Comparison of ENCODE assay signal across 27 mouse cellular contexts in the genomic region with DNA sequence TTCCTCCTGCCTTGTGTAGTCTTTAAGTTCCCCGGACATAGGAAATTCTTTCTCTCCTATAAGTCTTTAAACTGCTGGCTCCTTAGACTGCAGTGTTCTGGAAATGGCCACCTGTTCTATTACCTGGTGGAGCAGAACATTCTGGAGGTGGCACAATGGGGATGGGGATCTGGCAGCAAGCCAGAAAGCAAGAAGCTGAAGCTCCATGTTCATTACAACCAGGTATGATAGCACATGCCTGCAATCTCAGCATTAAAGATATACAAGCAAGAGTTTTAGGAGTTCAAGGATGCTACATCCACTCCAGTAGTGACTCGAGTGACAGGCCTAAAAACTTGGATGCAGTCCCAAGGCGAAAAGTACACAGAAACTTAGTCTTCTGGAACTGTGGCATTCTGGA. TPM values are rescaled to one million over a fixed set of nuclear protein-coding genes. Genes with fewer than 3 reads are reported as not detected.
A peak's percentile ranks its signal among the peaks of the same experiment; 100 is the strongest.
DNase-seq lines count a peak whose midpoint lies in the region; ATAC-seq lines count a peak whose summit lies in the region.
"Had no signal": no experiment of that assay in that cellular context is flagged by ENCODE, and none has a peak within 500 bp of the region (broad histone marks: within the 10 kb centered on the region; RNA-seq: fewer than 3 reads in every experiment).

No protein-coding gene starts in this region.

- H3K4me3 ChIP-seq in forebrain, embryonic 11.5 days (ENCODE audit: low read depth, low read length), result no peak overlapping the region
- H3K4me3 ChIP-seq in forebrain, embryonic 10.5 days, result no peak overlapping the region
- no peak overlapping the region for H3K4me3 ChIP-seq in heart, embryonic 10.5 days
- H3K4me3 ChIP-seq: embryonic facial prominence, embryonic 10.5 days; embryonic facial prominence, embryonic 12.5 days; forebrain, embryonic 13.5 days; forebrain, embryonic 15.5 days had no signal

- H3K9me3 ChIP-seq in forebrain, embryonic 11.5 days (ENCODE audit: control insufficient read depth, low read length), result no peaks in the 10 kb centered on the region
- H3K9me3 ChIP-seq in forebrain, embryonic 10.5 days, result no peaks in the 10 kb centered on the region
- H3K9me3 ChIP-seq in heart, embryonic 10.5 days, result no peaks in the 10 kb centered on the region
- H3K9me3 ChIP-seq: embryonic facial prominence, embryonic 10.5 days; embryonic facial prominence, embryonic 12.5 days; forebrain, embryonic 13.5 days; forebrain, embryonic 15.5 days; G1E had no signal

- no peaks in the 10 kb centered on the region for H3K27me3 ChIP-seq in forebrain, embryonic 11.5 days (ENCODE audit: control insufficient read depth, insufficient read depth, low read length)
- peaks cover 3% of the 10 kb centered on the region; the same call in 1 of the 2 replicates for H3K27me3 ChIP-seq in forebrain, embryonic 10.5 days (ENCODE audit: poor library complexity, severe bottlenecking)
- peaks cover 5% of the 10 kb centered on the region for H3K27me3 ChIP-seq in heart, embryonic 10.5 days (ENCODE audit: insufficient read depth, poor library complexity, severe bottlenecking)
- H3K27me3 ChIP-seq: forebrain, embryonic 15.5 days had no signal

- DNase-seq in forebrain, embryonic 11.5 days (ENCODE audit: low spot score), result peak; percentile 21
- no peak for DNase-seq in forebrain, embryonic 10.5 days (ENCODE audit: extremely low spot score, low spot score)
- peak; percentile 38 for DNase-seq in heart, embryonic 10.5 days (ENCODE audit: low spot score)
- DNase-seq in heart, postnatal 36 days, result no peak
- peak; percentile 38 for DNase-seq in testis, postnatal 10 days (ENCODE audit: low spot score)
- DNase-seq in testis, postnatal 14 days (ENCODE audit: low spot score), result no peak
- DNase-seq: adrenal gland, adult 8-10 months; adrenal gland, postnatal 14 days; adrenal gland, postnatal 36 days; B cell, adult 2 months; cerebellum, adult 11-12 months; cerebellum, adult 2 months; cerebellum, adult 9-10 months; cerebellum, postnatal 10 days; cerebellum, postnatal 25 days; forebrain, postnatal 0 days had no signal

- intact Hi-C loops in heart, postnatal 36 days (cut with DNase I), result no loop called here

- no peak for ATAC-seq in forebrain, embryonic 11.5 days (replicated peaks; ENCODE audit: low FRiP score)
- ATAC-seq: activated CD4-positive, CD25-positive, alpha-beta regulatory T cell, adult 4 months; CD4-positive, CD25-positive, alpha-beta regulatory T cell, adult 4 months; forebrain, embryonic 13.5 days; forebrain, embryonic 15.5 days; forebrain, postnatal 0 days; Patski had no signal

- H3K4me1 ChIP-seq in forebrain, embryonic 11.5 days (replicated peaks; ENCODE audit: control insufficient read depth, insufficient read depth, low read length), result no peaks in the 10 kb centered on the region
- H3K4me1 ChIP-seq in forebrain, embryonic 10.5 days, result no peaks in the 10 kb centered on the region
- H3K4me1 ChIP-seq in heart, embryonic 10.5 days, result no peaks in the 10 kb centered on the region
- H3K4me1 ChIP-seq: embryonic facial prominence, embryonic 10.5 days; forebrain, embryonic 13.5 days; forebrain, embryonic 15.5 days had no signal

- H3K27ac ChIP-seq in forebrain, embryonic 11.5 days (ENCODE audit: low read depth, low read length), result no peak overlapping the region
- H3K27ac ChIP-seq in forebrain, embryonic 10.5 days, result no peak overlapping the region
- H3K27ac ChIP-seq in heart, embryonic 10.5 days, result no peak overlapping the region
- H3K27ac ChIP-seq: embryonic facial prominence, embryonic 10.5 days; embryonic facial prominence, embryonic 12.5 days; forebrain, embryonic 13.5 days; forebrain, embryonic 15.5 days had no signal

- no peaks in the 10 kb centered on the region for H3K36me3 ChIP-seq in forebrain, embryonic 11.5 days (ENCODE audit: control insufficient read depth, insufficient read depth, low read length)
- no peaks in the 10 kb centered on the region for H3K36me3 ChIP-seq in forebrain, embryonic 10.5 days (replicated peaks)
- no peaks in the 10 kb centered on the region for H3K36me3 ChIP-seq in heart, embryonic 10.5 days
- H3K36me3 ChIP-seq: embryonic facial prominence, embryonic 10.5 days; embryonic facial prominence, embryonic 12.5 days; forebrain, embryonic 15.5 days; G1E had no signal

- WGBS in forebrain, embryonic 11.5 days, result 90% methylated on average over 3 of the region's 3 CpGs
- WGBS in forebrain, embryonic 10.5 days, result 88% methylated on average over 3 of the region's 3 CpGs
- 79% methylated on average over 3 of the region's 3 CpGs for WGBS in heart, embryonic 10.5 days

- no peak overlapping the region for H3K9ac ChIP-seq in forebrain, embryonic 11.5 days (ENCODE audit: low read length)
- H3K9ac ChIP-seq: embryonic facial prominence, embryonic 12.5 days; forebrain, embryonic 13.5 days; forebrain, embryonic 15.5 days; forebrain, postnatal 0 days had no signal

- no peak overlapping the region for H3K4me2 ChIP-seq in forebrain, embryonic 11.5 days (ENCODE audit: low read depth, low read length, severe bottlenecking)
- H3K4me2 ChIP-seq: embryonic facial prominence, embryonic 12.5 days; forebrain, embryonic 13.5 days; forebrain, embryonic 15.5 days had no signal

RNA-seq across cellular contexts. Expression of gene Tmem114, which starts 7.7 kb away (rescaled TPM):
- polyA plus RNA-seq in forebrain, embryonic 11.5 days (2014; fragmentation: Nextera tagmentation; extraction: Ambion mirVana), result not detected in 2 replicates
- 0.14 TPM in 1 of 2 replicates, not detected in the other for polyA plus RNA-seq in forebrain, embryonic 10.5 days (2016; fragmentation: Nextera tagmentation; extraction: Ambion mirVana)
- polyA plus RNA-seq in heart, embryonic 10.5 days (2016; fragmentation: Nextera tagmentation; extraction: Ambion mirVana), result not detected in 2 replicates
- not detected for total RNA-seq in heart, postnatal 36 days (2021)
- total RNA-seq: adrenal gland, adult 18-20 months; adrenal gland, adult 8-10 months; adrenal gland, postnatal 14 days; adrenal gland, postnatal 36 days; CH12.LX; forebrain, postnatal 0 days; G1E had no signal
- polyA plus RNA-seq: activated CD4-positive, CD25-positive, alpha-beta regulatory T cell, adult 4 months; CD4-positive, CD25-positive, alpha-beta regulatory T cell, adult 4 months; embryonic facial prominence, embryonic 10.5 days; embryonic facial prominence, embryonic 14.5 days; forebrain, embryonic 13.5 days; forebrain, embryonic 15.5 days; G1E; Patski had no signal

RNA-seq across cellular contexts. Expression of gene Mettl22, which starts 38.0 kb away (rescaled TPM):
- polyA plus RNA-seq in forebrain, embryonic 11.5 days (2014; fragmentation: Nextera tagmentation; extraction: Ambion mirVana), result 16.4 and 22.1 TPM in 2 replicates
- 24.4 and 25.7 TPM in 2 replicates for polyA plus RNA-seq in forebrain, embryonic 10.5 days (2016; fragmentation: Nextera tagmentation; extraction: Ambion mirVana)
- 38.0 and 54.3 TPM in 2 replicates for polyA plus RNA-seq in heart, embryonic 10.5 days (2016; fragmentation: Nextera tagmentation; extraction: Ambion mirVana)
- total RNA-seq in heart, postnatal 36 days (2021), result 10 to 100 TPM; 30.5 to 33.8 TPM

Comparison
In these comparisons a context has a peak if more than half of its experiments do, and no peak if none do; other contexts are left out.
1. DNase-seq: peak in forebrain, embryonic 11.5 days (single experiment), heart, embryonic 10.5 days (single experiment) and testis, postnatal 10 days (single experiment); none in forebrain, embryonic 10.5 days (single experiment), heart, postnatal 36 days (0 of 2) and testis, postnatal 14 days (single experiment).